ENCODE assay signal across 23 mouse cellular contexts in genomic region chr6:148420387-148420786, GRCm38 (mm10). TPM values are rescaled to one million over a fixed set of nuclear protein-coding genes. Genes with fewer than 3 reads are reported as not detected.
"Had no signal": no experiment of that assay in that cellular context is flagged by ENCODE, and none has a peak within 500 bp of the region (broad histone marks: within the 10 kb centered on the region; RNA-seq: fewer than 3 reads in every experiment).

No protein-coding gene starts in this region.

- DNase-seq: kidney, adult 8-10 months; kidney, postnatal 10 days; kidney, postnatal 4 days; left cerebral cortex, postnatal 4 days; liver, postnatal 0 days; lung, embryonic 14.5 days; lung, postnatal 36 days; right cerebral cortex, adult 18-20 months; right cerebral cortex, postnatal 25 days; thymus, adult 2 months; thymus, postnatal 14 days; thymus, postnatal 4 days had no signal

- H3K4me2 ChIP-seq: limb, embryonic 12.5 days; limb, embryonic 15.5 days; liver, embryonic 11.5 days; lung, embryonic 14.5 days; midbrain, embryonic 12.5 days; midbrain, embryonic 15.5 days; neural tube, embryonic 12.5 days; neural tube, embryonic 15.5 days had no signal

- H3K27me3 ChIP-seq: limb, embryonic 12.5 days; limb, embryonic 15.5 days; midbrain, embryonic 12.5 days; midbrain, embryonic 15.5 days; neural tube, embryonic 12.5 days; neural tube, embryonic 15.5 days had no signal

- H3K9me3 ChIP-seq: limb, embryonic 12.5 days; limb, embryonic 15.5 days; midbrain, embryonic 12.5 days; midbrain, embryonic 15.5 days; neural tube, embryonic 12.5 days; neural tube, embryonic 15.5 days had no signal

- H3K4me3 ChIP-seq: limb, embryonic 12.5 days; limb, embryonic 15.5 days; midbrain, embryonic 12.5 days; midbrain, embryonic 15.5 days; neural tube, embryonic 12.5 days; neural tube, embryonic 15.5 days had no signal

- H3K4me1 ChIP-seq: limb, embryonic 12.5 days; midbrain, embryonic 12.5 days; midbrain, embryonic 15.5 days; neural tube, embryonic 12.5 days; neural tube, embryonic 15.5 days had no signal

- H3K27ac ChIP-seq: limb, embryonic 12.5 days; limb, embryonic 15.5 days; liver, embryonic 14.5 days; midbrain, embryonic 12.5 days; midbrain, embryonic 15.5 days; neural tube, embryonic 12.5 days; neural tube, embryonic 15.5 days; stomach, postnatal 0 days had no signal

- H3K9ac ChIP-seq: limb, embryonic 12.5 days; limb, embryonic 15.5 days; liver, embryonic 14.5 days; liver, postnatal 0 days; lung, embryonic 14.5 days; midbrain, embryonic 12.5 days; midbrain, embryonic 15.5 days; neural tube, embryonic 12.5 days; neural tube, embryonic 15.5 days had no signal

- ATAC-seq: liver, postnatal 0 days; lung, postnatal 0 days; midbrain, embryonic 15.5 days had no signal

- H3K36me3 ChIP-seq: limb, embryonic 12.5 days; limb, embryonic 15.5 days; midbrain, embryonic 12.5 days; midbrain, embryonic 15.5 days; neural tube, embryonic 12.5 days; neural tube, embryonic 15.5 days had no signal

RNA-seq across cellular contexts. Expression of gene Tmtc1, which starts 23.8 kb away (rescaled TPM):
- total RNA-seq: megakaryocyte progenitor cell, adult 5-6 weeks had no signal
